Mouse (Mus musculus) heart, postnatal 0 days (tissue): ENCODE data around the gene Galnt5. TPM values are rescaled to one million over a fixed set of nuclear protein-coding genes. Genes with fewer than 3 reads are reported as not detected.
A peak's percentile ranks its signal among the peaks of the same experiment; 100 is the strongest.

Experiments used
- ATAC-seq: fragments of 200-750 bp; cut with Nextera tagmentation; 2 replicates; pipeline ENCODE4 v1.8.0; 2017; ENCODE audit warnings: low read depth, moderate number of reproducible peaks, moderate library complexity; ENCODE audit not compliant: insufficient read depth
- DNase-seq: peaks from one replicate; pipeline ENCODE4 v3.0.0-alpha.2; 2016; ENCODE audit warnings: low spot score
- H3K27ac ChIP-seq: fragments of 300-500 bp; sonication (generic); 2 replicates; pipeline ENCODE4 v1.5.1; 2014; ENCODE audit warnings: low read depth, mild to moderate bottlenecking
- H3K27me3 ChIP-seq: fragments of 300-500 bp; sonication (generic); 2 replicates; pipeline ENCODE4 v1.6.1; 2014; ENCODE audit warnings: low read length, mixed read lengths; ENCODE audit not compliant: control insufficient read depth, insufficient read depth
- H3K36me3 ChIP-seq: fragments of 300-500 bp; sonication (generic); replicated peaks from 2 replicates; pipeline ENCODE4 v1.6.1; 2014; ENCODE audit warnings: low read length, mixed read lengths; ENCODE audit not compliant: control insufficient read depth, insufficient read depth
- H3K4me1 ChIP-seq: fragments of 300-500 bp; sonication (generic); 2 replicates; pipeline ENCODE4 v1.6.1; 2014; ENCODE audit warnings: antibody characterized with exemption; ENCODE audit not compliant: control insufficient read depth, insufficient read depth
- H3K4me2 ChIP-seq: fragments of 300-500 bp; sonication (generic); 2 replicates; pipeline ENCODE4 v1.6.1; 2014; ENCODE audit warnings: low read depth, mild to moderate bottlenecking, low read length, moderate library complexity
- H3K4me3 ChIP-seq: fragments of 300-500 bp; sonication (generic); 2 replicates; pipeline ENCODE4 v1.5.1; 2014; ENCODE audit warnings: low read depth, low read length
- H3K9ac ChIP-seq: fragments of 300-500 bp; sonication (generic); replicated peaks from 2 replicates; pipeline ENCODE4 v1.6.1; 2014; ENCODE audit warnings: low read depth, low read length, mixed read lengths
- H3K9me3 ChIP-seq: fragments of 300-500 bp; sonication (generic); replicated peaks from 2 replicates; pipeline ENCODE4 v1.6.1; 2016; ENCODE audit warnings: low read length; ENCODE audit not compliant: control insufficient read depth
- CTCF ChIP-seq: IDR thresholded peaks from 2 replicates; pipeline ENCODE4 v1.5.1; 2016; ENCODE audit warnings: antibody characterized with exemption, control low read depth, low read depth
- EP300 ChIP-seq: IDR thresholded peaks from 2 replicates; pipeline ENCODE4 v1.6.1; 2016; ENCODE audit warnings: antibody characterized with exemption, low read depth
- WGBS: fragments of 180-500 bp; shearing (Covaris S2); extraction: QIAGEN DNeasy Blood & Tissue Kit; methylation state at CpG from one replicate; pipeline ENCODE4 v1.1.7; 2014; 5-methylcytosine and 5-hydroxymethylcytosine counted together
- polyA plus RNA-seq: library from polyadenylated mRNA; unstranded; fragments of >200 nt; fragmentation: Nextera tagmentation; extraction: Ambion mirVana; gene quantifications from 2 replicates; pipeline ENCODE4 v1.2.1, GENCODE M21; 2015
- total RNA-seq: library from RNA; depleted of rRNA; stranded (reverse); fragments of >200 nt; gene quantifications from 2 replicates; pipeline ENCODE4 v1.2.3, GENCODE M21; 2014; ENCODE audit warnings: low replicate concordance

Gene Galnt5
- total and polyA plus RNA-seq, 2 experiments from 2014 or later: 0.27 to 0.73 TPM

GRCm38 (mm10) chr2:58036926-58037325, 39.2 kb downstream of the Galnt5 start:
- Histone ChIP-seq H3K4me2 (no peak overlapping the region), H3K9ac (no peak overlapping the region), H3K27me3 (no peaks in the 10 kb centered on the region), H3K9me3 (no peaks in the 10 kb centered on the region), H3K36me3 (no peaks in the 10 kb centered on the region), H3K4me3 (no peak overlapping the region), H3K4me1 (no peaks in the 10 kb centered on the region), H3K27ac (no peak overlapping the region)
- TF ChIP-seq CTCF: no peak
- no peak for TF ChIP-seq EP300
- no peak for DNase-seq
- ATAC-seq: no peak
- 56% methylated on average over 2 of the region's 2 CpGs for WGBS

GRCm38 (mm10) chr2:58041867-58042266, 44.2 kb downstream of the Galnt5 start:
- ATAC-seq (no peak), DNase-seq (no peak)
- Histone ChIP-seq H3K9me3 (no peaks in the 10 kb centered on the region), H3K4me2 (no peak overlapping the region), H3K9ac (no peak overlapping the region), H3K4me1 (no peaks in the 10 kb centered on the region), H3K36me3 (no peaks in the 10 kb centered on the region), H3K4me3 (no peak overlapping the region), H3K27ac (no peak overlapping the region), H3K27me3 (no peaks in the 10 kb centered on the region)
- no peak for TF ChIP-seq CTCF
- TF ChIP-seq EP300: no peak
- 48% methylated on average over 7 of the region's 7 CpGs for WGBS

DNA sequence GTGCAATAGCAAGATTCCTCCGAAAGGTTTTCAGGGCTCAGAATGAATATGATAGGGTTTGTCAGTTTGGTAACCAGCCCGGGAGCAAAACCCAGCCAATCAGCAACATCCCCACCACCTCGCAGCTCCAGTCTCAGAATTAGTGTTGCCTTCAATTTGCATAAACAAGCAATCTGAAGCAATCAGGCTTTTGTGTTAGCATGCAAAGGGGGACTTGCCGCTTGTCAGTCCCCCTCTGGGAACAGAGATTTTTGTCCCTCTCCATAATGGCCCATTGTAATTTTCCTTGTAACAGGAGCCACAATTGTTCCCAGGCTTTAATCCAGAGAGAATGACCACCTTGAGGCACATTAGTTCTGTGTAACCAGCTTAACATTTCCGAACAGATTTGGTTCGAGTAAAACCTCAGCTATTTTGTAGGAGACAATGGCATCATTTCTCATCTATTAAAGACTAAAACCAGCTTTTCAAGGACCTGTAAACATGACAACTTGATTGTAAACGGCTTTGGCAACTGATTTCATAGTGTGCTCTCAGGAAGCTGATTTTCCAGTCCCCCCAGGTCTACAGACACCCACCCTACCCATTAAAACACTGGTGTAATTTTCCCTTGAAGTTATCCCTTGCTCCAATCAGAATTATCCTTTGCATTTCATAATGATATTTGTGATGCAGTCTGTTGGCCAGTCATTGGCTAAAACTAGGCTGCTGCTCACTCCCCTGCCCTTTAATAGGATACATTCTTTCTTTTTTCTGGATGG, 55.3 kb downstream of the Galnt5 start, which contains the start of gene Ermn:
Gene Ermn, minus strand, starts transcription at position 44 of the 761 bp plus-strand sequence.
- no peaks in the 10 kb centered on the region for H3K27me3 ChIP-seq
- H3K27ac ChIP-seq: no peak within 1 kb of the TSS
- 46% methylated on average over 7 of the region's 7 CpGs for WGBS
- TF ChIP-seq CTCF (no peak), EP300 (no peak)
- no peak within 1 kb of the TSS for H3K4me2 ChIP-seq
- DNase-seq (no peak), ATAC-seq (no peak)
- no peak within 1 kb of the TSS for H3K9ac ChIP-seq
- H3K4me1 ChIP-seq: no peaks in the 10 kb centered on the region
- no peak within 1 kb of the TSS for H3K4me3 ChIP-seq
- no peaks in the 10 kb centered on the region for H3K36me3 ChIP-seq
- H3K9me3 ChIP-seq: no peaks in the 10 kb centered on the region

GRCm38 (mm10) chr2:58055383-58055782, 57.7 kb downstream of the Galnt5 start:
- Histone ChIP-seq H3K9ac (no peak overlapping the region), H3K27me3 (no peaks in the 10 kb centered on the region), H3K4me3 (no peak overlapping the region), H3K4me1 (no peaks in the 10 kb centered on the region), H3K4me2 (no peak overlapping the region), H3K27ac (no peak overlapping the region), H3K9me3 (no peaks in the 10 kb centered on the region), H3K36me3 (no peaks in the 10 kb centered on the region)
- DNase-seq: peak; percentile 32
- TF ChIP-seq EP300: no peak
- TF ChIP-seq CTCF: peak; percentile 89
- ATAC-seq: no peak

GRCm38 (mm10) chr2:58079849-58080248, 82.2 kb downstream of the Galnt5 start:
- Histone ChIP-seq H3K4me3 (no peak overlapping the region), H3K36me3 (no peaks in the 10 kb centered on the region), H3K9me3 (no peaks in the 10 kb centered on the region), H3K4me1 (no peaks in the 10 kb centered on the region), H3K9ac (no peak overlapping the region), H3K4me2 (no peak overlapping the region), H3K27ac (no peak overlapping the region), H3K27me3 (no peaks in the 10 kb centered on the region)
- 12% methylated on average over 1 of the region's 1 CpGs for WGBS
- DNase-seq (peak; percentile 10), ATAC-seq (no peak)
- TF ChIP-seq EP300: no peak
- no peak for TF ChIP-seq CTCF

DNA sequence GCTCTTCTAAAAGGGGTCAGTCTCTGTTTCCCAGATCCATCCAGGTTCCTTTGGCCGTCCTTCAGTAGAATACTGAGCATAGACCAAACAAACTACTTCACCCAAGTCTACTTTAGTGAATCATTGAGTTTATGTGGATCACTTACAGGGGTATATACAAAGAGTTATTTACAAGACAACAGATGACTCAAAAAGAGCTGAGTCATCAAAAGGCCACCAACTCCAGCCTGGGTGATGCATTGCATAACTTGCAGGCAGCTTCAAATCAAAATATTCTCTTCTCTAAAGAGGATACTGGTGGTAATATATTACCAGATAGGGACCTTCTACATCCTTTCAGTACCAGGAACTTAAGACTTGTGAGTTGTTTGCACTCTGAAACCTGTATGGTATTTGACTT, 88.7 kb downstream of the Galnt5 start:
- no peak overlapping the region for H3K9ac ChIP-seq
- H3K27me3 ChIP-seq: no peaks in the 10 kb centered on the region
- no peaks in the 10 kb centered on the region for H3K36me3 ChIP-seq
- DNase-seq: no peak
- ATAC-seq: no peak
- no peaks in the 10 kb centered on the region for H3K9me3 ChIP-seq
- TF ChIP-seq CTCF (no peak), EP300 (no peak)
- no peaks in the 10 kb centered on the region for H3K4me1 ChIP-seq
- 88% methylated on average over 1 of the region's 1 CpGs for WGBS
- no peak overlapping the region for H3K4me2 ChIP-seq
- no peak overlapping the region for H3K27ac ChIP-seq
- no peak overlapping the region for H3K4me3 ChIP-seq
